Mouse (Mus musculus) olfactory bulb, adult 2 months (tissue): ENCODE results near the gene Lipe.
"Not testable (repeated sequence)": the region's sequence is repeated elsewhere in the genome, so short reads cannot be mapped to it uniquely, and the experiment has no call there.

ENCODE experiments used
- CTCF ChIP-seq: fragments of 200-500 bp; IDR thresholded peaks from 2 replicates; pipeline ENCODE4 v1.5.1; 2012; ENCODE audit warnings: low read depth, mild to moderate bottlenecking, low read length, moderate library complexity; ENCODE audit not compliant: insufficient read depth
- POLR2A ChIP-seq: fragments of 200-500 bp; IDR thresholded peaks from 2 replicates; pipeline ENCODE4 v1.6.1; 2012; ENCODE audit warnings: mild to moderate bottlenecking, low read depth, low read length, moderate library complexity; ENCODE audit not compliant: insufficient read depth

DNA sequence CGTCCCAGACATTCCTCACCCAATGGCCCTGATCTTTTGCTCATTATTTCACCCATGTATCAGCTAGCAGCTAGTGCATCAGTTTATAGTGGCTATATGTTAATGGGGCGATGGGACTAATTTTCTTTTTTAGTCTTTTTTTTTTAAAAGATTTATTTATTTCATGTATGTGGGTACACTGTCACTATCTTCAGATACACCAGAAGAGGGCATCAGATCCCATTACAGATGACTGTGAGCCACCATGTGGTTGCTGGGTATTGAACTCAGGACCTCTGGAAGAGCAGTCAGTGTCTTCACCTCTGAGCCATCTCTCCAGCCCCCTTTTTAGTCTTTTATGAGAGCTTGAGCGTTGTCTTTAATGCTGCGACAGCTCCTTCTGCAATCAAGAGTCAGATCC is 27.9 kb upstream of the Lipe start:
- not testable (repeated sequence) for TF ChIP-seq CTCF, POLR2A
